Mouse (Mus musculus) ovary, postnatal 10 days (tissue): Measurements from ENCODE around the gene Lhfp.
"Not testable (repeated sequence)": the region's sequence is repeated elsewhere in the genome, so short reads cannot be mapped to it uniquely, and the experiment has no call there.

Experiments
- DNase-seq: peaks from one replicate; pipeline ENCODE4 v3.0.0; 2022; ENCODE audit warnings: low spot score

Gene Lhfp

DNA sequence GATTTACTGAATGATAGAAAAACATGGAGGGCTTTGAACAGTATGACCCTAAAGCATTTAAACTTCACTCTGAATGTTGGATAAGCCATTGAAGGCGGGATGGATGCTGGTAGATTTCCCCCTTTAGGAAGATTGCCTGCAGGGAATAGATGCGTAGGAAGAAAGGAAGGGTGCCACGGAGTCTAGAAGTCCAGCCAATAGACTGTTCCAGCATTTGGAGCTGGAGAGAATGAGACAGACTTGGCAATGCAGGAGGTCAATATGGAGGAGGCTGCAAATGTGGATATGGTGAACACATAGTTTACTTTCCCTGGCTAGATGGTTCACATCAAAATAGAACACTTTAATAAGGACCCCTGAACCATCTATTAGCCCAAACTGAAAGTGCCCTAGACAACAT is 58.9 kb downstream of the Lhfp start:
- DNase-seq, result no peak

DNA sequence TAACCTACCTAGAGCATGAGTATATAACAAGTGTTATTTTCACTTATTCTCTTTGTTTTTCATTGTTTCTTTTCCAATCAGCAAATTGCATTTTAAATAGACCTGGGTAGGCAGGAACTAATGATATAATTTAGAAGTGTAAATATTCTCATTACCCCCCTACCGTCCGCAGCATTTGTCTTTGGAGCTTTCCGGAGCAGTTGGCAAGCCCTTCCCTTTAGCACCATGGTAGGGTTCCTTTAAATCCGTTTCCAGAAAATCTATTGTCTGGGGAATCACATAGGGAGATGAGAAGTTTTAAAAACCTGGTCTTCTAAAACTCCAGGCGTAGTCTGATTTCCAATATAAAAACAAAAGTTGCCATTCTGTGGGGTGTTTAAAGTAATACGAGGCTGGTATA is 59.5 kb downstream of the Lhfp start:
- no peak for DNase-seq

DNA sequence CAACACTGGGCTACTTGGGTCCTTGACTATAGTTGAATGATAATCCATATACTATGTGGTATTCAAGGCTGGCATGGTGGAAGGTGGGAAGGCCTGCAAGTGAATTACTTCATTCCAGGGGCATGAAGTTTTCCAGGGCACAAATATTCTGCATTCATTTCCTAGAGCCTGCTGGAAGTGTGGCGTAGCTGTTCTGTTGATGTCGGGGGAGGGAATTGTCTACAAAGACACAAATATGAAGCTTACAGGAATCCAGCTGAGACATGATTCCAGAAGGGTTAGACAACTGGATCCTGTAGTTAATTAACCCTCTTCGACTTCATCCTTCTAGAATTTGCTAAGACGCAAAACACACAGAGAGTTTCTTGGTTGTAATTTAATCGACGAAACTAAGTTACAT is 60.4 kb downstream of the Lhfp start:
- no peak for DNase-seq

DNA sequence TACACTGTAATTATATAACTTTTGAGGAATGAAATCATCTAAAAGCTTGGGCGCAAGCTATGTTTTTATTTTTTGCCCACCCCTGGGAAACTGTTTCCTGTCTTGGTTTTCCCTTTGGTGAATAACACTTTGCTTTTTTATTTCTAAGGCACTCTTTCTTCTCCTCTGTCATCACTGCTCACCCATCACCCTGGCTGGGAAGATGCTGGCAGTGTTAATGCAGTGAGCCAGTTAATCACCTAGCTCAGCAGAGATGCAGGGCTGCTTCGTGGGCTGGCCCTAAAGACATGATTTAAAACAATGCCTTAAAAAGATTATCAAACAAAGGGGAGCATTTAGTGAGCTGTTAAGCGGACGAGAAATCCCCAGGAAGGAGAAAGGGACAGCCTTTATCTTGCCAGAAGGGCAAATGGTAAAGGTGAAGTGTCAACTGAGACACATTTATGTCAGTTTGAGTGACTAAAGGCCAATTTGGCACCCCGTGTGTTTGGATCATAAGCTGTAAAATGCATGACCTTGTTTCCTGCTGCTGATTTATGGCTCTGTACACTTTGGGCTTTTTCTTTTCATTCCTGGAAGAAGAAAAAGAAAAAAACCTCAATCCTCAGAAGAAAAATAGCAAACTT is 60.9 kb downstream of the Lhfp start:
- DNase-seq, result no peak

DNA sequence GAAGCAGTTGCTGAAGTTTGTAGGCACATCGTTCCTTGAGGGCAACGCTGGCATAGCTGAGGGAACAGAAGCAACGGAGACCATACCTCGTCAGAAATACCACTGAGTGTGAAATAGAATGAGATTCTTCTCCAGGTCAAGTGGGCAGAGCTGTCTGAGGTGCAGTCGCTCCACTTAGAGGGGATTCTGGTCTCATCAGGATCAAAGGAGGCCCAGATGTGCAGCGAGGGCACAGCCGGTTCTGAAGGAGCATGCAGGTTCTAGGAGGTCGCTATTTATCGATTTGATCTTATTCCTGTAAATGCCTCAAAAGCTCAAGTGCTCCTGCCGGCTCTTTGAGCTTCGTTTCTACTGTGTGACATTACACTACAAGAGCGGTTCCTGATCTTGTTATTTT is 61.4 kb downstream of the Lhfp start:
- DNase-seq, result no peak

DNA sequence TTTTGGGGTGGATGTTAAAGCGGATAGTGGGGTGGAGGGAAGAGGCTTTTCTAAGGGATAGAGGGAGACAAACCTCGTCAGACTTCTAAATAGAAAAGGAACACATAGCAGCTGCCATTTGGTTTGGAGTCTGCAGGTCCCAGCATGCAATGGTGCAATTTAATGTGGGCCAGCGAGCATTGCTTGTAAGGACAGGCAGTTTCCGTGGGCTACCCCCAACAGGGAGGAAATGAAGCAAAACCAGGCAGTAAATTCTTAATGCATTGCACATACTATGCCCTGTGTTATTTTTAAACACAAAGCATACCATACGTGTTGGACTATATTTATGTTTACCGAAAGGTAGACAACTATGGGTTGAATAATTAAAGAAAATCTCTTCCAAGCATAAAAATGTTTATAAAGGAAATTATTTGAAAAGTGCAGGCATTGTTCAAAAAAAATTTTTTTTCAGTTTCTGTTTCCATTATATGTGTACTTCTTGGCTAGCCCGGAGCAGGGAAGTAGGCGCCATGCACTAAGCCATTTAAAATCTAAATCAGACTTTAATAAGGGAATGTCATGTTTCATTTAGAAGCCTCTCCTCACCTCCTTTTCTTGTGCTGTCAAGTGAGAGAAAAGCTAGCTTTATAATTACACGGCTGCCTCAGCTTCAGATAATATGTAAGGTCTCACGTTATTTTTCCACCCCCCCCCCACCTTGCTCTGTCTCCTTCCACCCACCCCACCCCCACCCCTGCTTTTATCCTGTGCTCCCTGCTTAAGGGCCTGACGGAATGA is 67.5 kb downstream of the Lhfp start:
- DNase-seq, result no peak

DNA sequence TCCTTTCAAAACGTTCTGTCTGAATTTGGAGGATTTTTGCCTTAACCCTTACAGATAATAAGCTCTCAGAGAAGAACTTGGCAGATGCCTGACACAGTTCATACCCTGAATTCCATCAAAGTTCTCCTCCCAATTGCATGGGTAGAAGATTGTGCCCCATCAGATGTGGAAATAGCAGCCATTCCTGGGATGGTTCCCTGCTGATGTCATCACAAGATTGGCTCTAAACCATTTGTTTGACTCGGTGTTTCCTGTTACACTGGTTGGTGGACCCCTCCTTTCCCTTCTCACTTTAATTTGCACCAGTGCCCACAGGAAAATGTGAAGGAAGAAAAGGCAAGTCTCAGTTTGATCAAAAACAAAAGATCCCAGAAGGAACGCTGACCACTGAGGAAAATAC is 68.6 kb downstream of the Lhfp start:
- no peak for DNase-seq

DNA sequence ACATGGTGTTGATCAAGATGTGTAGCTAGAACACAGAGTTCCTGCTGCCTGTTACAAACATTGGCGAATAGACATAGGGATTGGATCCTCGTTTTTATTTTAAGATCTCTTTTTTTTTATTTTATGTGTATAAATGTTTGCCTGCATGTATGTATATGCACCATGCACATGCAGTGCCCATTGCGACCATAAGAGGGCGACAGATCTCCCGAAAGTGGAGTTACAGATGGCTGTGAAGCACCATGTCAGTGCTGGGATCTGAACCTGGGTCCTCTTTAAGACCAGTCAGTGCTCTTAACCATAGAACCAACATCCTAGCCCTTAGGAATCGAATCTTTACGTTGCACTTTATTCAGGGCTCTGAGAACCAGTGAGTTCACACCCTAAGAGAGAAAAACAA is 70.7 kb downstream of the Lhfp start:
- DNase-seq, result no peak

DNA sequence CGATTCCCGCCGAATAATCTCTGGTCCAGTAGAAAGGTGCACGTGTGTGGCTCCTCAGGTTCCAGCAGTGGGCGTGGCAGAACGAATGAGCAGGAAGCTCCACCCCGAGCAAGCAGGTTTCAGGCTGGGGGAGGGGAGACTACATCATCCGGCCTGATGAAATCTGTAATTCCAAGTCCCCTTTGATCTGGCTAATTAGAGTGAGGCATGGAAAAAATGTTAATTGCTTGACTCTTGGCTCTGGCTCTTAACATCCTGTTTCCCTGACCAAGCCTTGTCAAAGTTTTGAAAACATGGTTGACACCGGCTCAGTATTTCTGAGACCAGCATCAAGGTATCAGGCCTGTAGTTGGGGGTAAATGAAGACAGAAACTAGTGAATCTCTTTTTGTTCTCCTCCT is 77.4 kb downstream of the Lhfp start:
- DNase-seq, result not testable (repeated sequence)

DNA sequence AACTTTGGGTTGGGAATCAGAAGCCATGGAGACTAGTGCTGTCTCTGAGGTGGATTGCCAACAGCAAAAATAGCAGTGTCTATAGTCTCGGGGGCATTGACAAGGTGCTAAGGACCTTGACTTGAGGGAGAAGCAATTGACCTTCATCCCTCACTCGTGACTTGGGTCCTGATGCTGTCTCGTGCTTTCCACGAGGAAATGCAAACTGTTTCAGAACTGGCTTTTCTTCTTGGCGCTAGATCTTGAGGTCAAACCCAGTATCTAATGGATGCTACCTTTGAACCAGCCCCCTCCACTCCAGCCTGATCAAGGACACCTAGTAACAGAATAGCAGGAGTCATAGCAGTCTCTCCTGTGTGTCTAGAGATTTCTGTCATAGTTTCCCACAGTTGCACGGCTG is 78.7 kb downstream of the Lhfp start:
- DNase-seq, result no peak

DNA sequence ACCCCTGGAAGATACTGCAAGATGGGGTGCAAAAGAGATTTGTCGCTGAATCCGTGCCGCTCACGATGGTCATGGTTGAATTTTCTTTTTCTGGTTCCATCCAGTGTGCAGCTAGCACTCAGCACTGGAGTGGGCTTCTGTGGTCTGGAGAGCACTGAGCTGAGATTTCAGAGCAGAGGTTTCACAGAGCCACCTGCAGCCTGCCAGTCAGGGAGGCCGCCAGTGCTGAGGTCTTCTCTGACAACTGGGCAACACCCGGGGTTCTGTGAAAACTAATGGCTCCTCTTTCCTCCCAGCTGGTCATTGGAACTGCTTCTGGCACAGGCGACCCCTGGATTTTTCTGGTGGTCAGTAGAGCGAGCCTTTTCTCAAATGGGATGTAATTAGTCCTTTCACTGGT is 84.2 kb downstream of the Lhfp start:
- no peak for DNase-seq

DNA sequence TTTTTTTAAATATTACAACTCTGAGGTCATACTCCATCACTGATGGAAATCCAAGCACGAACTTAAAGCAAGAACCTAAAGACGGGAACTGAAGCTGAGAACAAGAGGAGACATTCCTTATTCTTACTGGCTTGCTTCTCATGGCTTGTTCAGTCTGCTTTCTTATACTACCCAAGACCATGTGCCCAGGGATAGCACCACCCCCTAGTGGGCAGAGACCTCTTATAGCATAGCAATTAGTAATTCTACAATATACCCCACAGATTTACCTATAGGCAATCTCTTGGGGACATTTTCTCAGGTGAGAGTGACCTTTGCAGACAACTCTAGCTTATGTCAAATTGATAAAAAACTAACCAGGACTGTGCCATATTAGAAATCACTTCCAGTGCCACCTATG is 97.5 kb downstream of the Lhfp start:
- no peak for DNase-seq

DNA sequence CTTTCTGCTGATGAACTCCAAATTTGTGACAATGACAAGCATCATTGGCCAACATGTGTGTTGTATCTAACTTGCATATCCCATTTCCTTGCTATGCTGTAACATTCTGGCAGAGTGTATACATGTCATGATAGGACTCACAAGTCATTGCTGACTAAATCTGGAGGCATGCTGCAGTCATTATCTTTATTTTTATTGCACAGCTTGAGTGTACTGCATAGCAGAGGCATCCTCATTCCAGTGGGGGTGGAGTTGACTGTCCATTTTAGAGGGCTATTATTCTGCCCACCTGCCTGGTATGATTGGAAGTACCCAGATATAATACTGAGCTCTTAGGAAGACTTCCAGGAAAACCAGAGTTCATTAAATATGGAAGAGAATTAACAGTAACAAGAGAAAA is 97.9 kb downstream of the Lhfp start:
- no peak for DNase-seq

DNA sequence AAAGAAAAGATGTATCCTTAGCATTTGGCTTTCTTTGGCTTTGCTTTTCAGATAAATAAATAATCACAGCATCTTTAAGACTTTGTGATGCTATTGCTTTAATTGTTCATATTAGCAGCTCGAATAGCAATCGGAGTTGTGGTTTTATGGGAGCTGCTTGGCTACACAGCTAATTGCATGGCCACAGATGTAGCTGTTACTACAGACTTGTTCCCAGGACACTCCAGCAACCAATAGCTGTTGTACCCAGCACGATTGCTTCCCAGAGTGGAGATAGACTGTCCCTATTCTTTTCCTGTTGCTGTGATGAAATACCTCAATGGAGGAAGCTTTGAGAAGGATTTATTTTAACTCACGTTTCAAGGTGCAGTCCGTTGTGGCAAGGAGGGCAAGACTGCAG is 98.3 kb downstream of the Lhfp start:
- DNase-seq, result no peak

DNA sequence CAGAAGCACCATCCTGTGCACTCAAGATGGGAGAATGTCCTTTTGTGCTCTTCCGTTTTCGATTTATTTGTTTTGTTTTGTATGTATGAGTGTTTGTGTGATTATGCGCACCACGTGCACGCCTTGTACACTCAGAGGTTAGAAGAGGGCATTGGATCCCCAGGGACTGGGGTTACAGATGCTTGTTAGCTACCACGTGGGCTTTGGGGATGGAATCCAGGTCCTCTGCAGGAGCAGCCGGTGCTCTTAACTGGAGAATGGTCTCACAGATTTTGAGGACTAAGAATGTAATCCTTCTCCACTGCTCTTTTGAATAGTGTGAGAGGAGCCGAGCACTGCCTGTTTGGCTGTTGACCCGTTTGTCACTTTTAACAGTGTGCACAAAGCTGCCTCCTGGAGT is 101.2 kb downstream of the Lhfp start:
- DNase-seq, result no peak

DNA sequence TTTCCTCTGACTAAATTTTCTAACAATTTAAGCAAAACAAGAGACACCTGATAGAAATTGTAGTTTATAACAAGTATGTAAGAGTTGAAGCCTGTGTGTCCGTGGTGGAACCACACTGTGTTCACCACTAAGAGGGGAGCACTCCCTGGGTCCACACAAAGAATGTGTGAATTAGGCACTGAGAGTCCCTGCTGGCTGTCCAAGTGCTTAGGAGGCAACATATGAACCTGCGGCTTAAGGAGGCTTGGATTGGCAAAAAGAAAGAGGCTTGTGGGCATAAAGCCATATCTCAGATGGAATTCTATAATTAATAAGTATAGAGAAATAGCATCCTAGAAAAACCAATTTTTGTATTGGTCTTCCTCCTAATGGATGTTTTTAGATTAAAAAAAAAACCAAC is 104.2 kb downstream of the Lhfp start:
- DNase-seq, result no peak

DNA sequence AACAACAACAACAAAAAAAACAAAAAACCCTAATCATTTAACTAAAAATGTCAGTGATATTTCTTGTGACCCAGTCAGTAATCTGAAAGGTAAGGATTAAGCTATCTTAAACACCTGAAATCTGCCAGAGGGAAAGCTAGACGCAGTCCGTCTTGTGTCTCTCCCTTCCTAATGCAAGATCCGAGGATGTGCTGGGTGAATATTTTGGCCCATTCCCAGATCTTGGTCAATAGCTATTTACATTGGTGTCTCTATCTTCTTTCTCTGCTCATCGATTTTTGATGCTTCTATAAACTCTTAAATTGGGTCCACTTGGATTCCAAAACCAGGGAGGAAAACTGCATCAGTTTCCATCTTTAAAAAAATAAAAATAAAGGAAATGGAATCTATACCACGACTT is 104.6 kb downstream of the Lhfp start:
- no peak for DNase-seq

DNA sequence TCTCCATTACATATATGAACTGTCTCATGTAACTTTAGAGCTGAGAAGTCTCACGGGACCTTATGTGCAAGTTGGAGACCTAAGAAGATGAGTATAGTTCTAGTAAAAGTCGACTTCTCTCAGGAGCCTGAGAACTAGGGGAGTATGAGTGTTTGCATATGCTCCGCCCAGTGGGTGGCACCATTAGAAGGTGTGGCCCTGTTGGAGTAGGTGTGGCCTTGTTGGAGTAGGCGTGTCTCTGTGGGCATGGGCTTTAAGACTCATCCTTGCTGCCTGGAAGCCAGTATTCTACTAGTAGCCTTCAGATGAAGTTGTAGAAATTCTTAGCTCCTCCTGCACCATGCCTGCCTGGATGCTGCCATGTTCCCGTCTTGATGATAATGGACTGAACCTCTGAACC is 105.7 kb downstream of the Lhfp start:
- no peak for DNase-seq

DNA sequence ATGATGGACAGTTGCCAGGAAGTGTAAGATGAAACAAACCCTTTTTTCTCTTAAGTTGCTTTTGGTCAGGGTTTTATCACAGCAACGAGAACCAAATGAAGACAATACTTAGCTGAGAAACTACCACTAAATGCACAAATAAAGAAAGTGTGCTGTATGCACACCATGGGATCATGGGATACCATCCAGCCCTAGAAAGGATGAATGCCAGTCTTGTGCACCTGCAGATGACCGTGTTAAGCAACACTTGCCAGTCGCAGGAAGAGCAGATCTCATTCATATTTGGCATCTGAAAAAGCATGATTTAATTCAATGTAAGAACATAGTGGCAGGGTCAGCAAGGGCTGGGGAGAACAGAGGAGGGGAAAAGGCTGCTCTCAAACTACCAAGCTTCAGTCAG is 107.4 kb downstream of the Lhfp start:
- DNase-seq, result no peak

DNA sequence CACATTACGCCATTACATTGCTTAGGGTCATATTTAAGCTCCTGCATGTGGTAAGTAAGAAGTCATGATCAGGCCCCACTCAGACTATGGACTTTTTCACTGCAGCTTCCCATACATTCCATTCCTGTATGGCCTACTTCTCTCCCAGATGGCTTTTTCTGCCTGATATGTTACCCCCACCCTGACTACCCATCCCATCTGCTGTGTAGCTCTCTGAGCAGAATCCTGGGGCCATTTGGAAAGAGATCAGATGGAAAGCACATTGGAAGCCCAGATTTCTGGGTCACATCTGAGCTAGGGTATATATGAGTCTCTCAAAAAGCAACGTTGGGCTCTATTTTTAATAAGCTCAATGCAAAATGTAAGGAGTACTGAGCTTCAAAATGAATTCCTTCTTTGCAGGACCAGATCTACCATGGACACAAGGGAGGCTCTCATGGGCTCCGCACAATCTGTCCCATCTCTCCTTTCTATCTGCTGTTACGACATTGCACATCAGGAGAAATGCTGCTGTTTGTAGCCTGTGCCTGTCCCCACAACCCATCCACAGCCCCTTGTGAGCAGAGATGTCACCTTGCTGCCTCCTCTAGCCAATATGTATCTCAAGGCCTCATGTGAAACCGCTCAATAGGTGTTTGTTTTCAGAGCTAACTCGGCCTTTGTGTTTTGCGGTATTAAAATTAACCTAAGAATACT is 108.4 kb downstream of the Lhfp start:
- DNase-seq, result no peak

DNA sequence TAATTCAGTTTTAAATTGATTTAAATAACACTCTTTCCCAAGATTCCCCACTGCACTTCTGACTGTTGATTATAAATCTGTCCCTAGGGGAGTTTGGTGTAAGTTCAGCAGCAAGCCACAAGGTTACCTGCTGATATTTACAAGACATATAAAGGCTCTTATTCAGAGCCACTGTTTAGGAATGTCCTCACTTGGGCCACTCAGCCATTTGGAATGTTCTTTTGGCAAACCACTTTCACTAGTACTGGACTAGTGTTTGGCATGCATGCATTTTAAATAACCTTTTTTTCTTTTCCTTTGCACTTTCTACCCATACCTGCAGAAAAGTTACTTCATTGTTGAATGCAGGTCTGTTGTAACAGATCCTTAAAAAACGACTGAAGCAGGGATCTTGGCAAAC is 109.8 kb downstream of the Lhfp start:
- DNase-seq, result no peak

DNA sequence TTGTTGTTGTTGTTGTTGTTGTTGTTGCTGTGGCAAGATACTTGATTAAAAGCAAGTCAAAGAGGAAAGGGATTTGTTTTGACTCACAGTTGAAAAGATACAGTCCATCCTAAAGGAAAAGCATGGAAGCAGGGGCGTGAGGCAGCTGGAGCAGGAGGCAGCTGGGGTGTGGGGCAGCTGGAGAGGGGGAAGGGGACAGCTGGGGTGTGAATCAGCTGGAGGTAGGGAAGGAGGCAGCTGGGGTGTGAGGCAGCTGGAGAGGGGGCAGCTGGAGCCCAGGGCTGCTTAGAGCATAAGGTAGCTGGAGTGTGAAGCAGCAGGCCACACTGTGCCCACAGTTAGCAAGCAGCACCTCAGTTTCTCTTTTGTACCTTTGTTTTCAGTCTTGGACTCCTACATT is 110.3 kb downstream of the Lhfp start:
- no peak for DNase-seq

DNA sequence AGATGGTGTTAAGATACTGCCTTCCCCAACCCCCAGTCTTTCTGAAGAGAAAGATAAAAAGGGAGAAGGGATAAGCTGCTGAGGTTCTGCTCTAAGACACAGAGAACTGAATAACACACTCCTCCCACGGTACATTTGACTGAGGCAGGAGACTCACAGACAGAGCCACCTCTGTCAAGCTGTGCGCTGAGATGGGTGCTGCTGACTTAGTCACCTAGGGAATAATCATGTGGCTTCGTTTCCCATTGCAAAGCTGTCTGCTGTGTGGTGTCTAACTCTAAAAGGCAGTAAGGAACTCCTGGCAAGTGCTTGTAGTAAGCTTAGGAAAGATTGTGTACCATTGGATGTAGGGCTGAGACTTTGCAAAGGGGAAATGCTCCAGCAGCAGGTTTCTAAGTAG is 120.6 kb downstream of the Lhfp start:
- no peak for DNase-seq

DNA sequence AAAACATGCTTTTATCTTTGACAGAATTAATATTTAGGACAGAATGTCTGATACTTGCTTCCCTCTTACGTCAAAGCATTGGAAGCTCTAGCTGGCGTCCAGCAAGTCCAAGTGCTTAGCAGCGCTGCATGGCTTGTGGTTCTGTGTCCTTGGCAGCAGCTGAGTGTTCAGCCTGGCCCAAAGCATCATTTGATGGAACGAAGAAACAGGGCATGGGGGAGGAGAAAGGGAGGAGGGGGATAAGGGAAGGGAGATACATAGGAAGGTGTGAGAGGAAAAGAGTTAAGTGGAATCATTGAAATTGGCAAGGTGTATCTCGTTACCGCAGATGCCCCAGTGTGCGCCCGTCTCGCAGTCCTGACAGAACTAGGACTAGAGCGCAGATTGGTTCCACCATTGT is 124.0 kb downstream of the Lhfp start:
- no peak for DNase-seq
